Mouse (Mus musculus): ENCODE data around the gene Gm17078.
"Not testable (repeated sequence)": the region's sequence is repeated elsewhere in the genome, so short reads cannot be mapped to it uniquely, and the experiment has no call there.

Gm17078 gene

DNA sequence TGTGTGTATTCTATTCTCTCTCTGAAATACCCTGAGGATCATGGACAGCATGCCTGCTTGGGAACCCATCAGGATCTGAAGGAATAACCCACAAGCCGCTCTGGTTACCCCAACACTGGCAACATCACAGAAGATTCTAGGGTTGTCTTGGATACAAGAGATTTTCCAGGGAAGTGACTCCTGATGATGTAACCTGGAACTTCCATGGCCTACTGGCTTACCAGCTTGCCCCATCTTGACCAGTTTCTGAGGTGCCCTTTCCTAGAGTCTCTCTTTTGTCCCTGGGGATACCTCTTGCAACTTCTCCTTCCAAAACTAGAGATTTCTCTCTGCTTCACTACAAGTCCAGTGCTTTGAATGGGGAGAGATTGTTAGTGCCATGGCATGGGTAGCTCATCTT is at the start of gene Gm17078:
Gm17078 (minus strand) TSS at position 101 of the 400 bp plus-strand sequence.
- ATAC-seq (ENCODE audit: insufficient number of reproducible peaks, low FRiP score, low TSS enrichment): no peak

DNA sequence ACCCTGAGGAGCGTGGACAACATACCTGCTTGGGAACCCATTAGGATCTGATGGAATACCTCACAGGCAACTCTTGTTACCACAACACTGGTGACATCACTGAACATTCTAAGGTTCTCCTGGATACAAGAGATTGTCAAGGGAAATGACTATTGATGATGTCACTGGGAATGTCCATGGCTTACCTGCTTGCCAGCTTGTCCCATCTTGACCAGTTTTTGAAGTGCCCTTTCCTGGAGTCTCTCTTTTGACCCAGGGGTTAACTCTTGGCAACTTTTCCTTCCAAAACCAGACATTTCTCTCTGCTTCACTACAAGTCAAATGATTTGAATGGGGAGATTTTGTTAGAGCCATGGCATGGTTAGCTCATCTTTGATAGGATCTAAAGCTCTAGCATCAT is 24.5 kb upstream of the Gm17078 start, which contains the start of gene Gm4181:
Gm4181 (minus strand) TSS at position 101 of the 400 bp plus-strand sequence.
- ATAC-seq (ENCODE audit: insufficient number of reproducible peaks, low FRiP score, low TSS enrichment): not testable (repeated sequence)

DNA sequence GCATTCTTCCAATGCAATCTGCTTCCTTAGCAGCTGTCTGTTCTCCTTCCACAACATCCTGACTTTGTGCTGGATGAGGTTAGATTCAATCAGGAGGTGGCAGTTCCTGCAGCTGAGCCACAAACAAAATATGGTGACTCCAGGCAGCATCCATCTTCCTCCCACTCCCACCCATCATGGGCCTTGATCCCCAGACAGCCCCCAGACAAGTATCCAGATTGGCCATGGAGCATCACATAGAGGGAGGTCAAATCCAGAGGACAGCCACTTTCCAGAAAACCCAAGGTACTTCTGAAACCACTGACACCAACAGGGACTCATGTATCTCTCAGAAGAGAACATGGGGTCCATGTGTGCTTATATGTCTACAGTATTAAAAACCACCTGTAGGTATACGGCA is 21.3 kb upstream of the Gm17078 start:
- not testable (repeated sequence) for ATAC-seq (ENCODE audit: insufficient number of reproducible peaks, low FRiP score, low TSS enrichment)

DNA sequence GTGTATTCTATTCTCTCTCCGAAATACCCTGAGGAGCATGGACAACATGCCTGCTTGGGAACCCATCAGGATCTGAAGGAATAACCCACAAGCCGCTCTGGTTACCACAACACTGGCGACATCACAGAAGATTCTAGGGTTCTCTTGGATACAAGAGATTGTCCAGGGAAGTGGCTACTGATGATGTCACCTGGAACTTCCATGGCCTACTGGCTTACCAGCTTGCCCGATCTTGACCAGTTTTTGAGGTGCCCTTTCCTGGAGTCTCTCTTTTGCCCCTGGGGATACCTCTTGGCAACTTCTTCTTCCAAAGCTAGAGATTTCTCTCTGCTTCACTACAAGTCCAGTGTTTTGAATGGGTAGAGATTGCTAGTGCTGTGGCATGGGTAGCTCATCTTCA is 19.1 kb downstream of the Gm17078 start, which contains the start of gene Gm17174:
Gm17174 (minus strand) TSS at position 101 of the 400 bp plus-strand sequence.
- not testable (repeated sequence) for ATAC-seq (ENCODE audit: insufficient number of reproducible peaks, low FRiP score, low TSS enrichment)

DNA sequence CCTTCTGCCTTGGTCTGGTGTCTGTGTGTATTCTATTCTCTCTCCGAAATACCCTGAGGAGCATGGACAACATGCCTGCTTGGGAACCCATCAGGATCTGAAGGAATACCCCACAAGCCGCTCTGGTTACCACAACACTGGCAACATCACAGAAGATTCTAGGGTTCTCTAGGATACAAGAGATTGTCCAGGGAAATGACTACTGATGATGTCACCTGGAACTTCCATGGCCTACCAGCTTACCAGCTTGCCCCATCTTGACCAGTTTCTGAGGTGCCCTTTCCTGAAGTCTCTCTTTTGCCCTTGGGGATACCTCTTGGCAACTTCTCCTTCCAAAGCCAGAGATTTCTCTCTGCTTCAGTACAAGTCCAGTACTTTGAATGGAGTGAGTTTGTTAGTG is 37.1 kb downstream of the Gm17078 start, which contains the start of gene Gm17175:
Gm17175 (minus strand) TSS at position 101 of the 400 bp plus-strand sequence.
- not testable (repeated sequence) for ATAC-seq (ENCODE audit: insufficient number of reproducible peaks, low FRiP score, low TSS enrichment)
